Mouse (Mus musculus) thymus, postnatal 0 days (tissue): ENCODE results near the gene Hist2h2be. TPM values are rescaled to one million over a fixed set of nuclear protein-coding genes. Genes with fewer than 3 reads are reported as not detected.
"Not testable (repeated sequence)": the region's sequence is repeated elsewhere in the genome, so short reads cannot be mapped to it uniquely, and the experiment has no call there.

ENCODE experiments used
- DNase-seq: peaks from one replicate; pipeline ENCODE4 v3.0.0-alpha.2; 2015; ENCODE audit warnings: low spot score
- polyA plus RNA-seq: library from polyadenylated mRNA; unstranded; fragments of >200 nt; fragmentation: Nextera tagmentation; extraction: Ambion mirVana; gene quantifications from 2 replicates; pipeline ENCODE4 v1.2.1, GENCODE M21; 2015

Gene Hist2h2be
- polyA plus RNA-seq, result 8.6 and 10.0 TPM in 2 replicates

DNA sequence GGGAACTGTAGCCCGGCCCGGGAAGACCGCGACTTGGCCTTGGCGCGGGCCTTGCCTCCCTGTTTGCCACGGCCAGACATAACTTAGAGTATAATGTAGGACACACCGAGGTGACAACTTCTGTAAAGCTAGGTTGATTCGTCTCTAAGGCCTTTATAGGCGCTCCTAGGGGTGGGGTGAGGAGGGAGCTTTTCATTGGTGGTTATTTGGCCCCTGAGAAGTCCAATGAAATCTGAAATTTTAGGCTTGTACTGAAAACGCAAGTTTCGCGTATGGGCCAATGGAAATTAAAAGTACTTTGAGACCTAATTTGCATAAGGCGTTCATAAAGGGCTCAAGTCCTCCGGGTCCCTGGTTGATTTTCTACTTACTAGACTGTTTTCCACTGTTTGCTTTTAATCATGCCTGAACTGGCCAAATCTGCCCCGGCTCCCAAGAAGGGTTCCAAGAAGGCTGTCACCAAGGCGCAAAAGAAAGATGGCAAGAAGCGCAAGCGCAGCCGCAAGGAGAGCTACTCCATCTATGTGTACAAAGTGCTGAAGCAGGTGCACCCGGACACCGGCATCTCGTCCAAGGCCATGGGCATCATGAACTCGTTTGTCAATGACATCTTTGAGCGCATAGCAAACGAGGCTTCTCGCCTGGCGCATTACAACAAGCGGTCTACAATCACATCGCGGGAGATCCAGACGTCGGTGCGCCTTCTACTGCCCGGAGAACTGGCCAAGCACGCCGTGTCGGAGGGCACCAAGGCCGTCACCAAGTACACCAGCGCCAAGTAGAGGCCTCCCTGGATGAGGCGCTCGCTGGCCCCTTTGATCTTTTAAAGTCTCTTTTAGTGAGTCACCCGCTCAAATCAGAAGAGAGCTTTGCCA, at the start of gene Hist2h2be, which contains the start of gene Hist2h2ac:
Gene Hist2h2be (plus strand): TSS at position 355 of the 875 bp plus-strand sequence.
Gene Hist2h2ac (minus strand): TSS at position 116 of the 875 bp plus-strand sequence.
- peak; percentile 97 for DNase-seq

DNA sequence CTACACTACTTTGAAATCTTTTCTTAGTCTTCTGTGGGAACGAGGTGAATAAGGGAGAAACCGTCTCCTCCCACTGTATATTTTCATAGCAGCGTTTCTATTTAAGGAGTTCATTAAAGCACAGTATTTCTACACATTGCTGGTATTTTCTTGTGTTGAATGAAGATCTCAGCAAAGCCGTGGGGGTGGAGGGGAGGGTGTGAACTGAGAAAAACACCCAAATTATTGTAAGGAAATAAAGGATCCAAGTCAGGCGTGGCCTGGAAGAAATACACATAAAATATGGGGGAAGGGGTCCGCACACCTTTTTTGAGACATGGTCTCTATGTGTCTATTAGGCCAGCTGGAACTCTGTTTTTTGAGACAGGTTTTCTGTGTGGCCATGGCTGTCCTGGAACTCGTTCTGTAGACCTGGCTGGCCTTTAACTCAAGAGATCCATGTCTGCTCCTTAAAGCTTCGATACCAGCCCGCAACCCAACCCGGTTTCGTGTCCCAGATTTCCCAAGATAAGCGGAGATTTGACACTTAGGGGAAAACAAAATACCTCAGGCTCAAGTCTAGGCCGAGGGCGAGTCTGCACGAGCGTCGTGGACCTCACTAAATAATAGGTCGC, 49.2 kb upstream of the Hist2h2be start:
- no peak for DNase-seq

DNA sequence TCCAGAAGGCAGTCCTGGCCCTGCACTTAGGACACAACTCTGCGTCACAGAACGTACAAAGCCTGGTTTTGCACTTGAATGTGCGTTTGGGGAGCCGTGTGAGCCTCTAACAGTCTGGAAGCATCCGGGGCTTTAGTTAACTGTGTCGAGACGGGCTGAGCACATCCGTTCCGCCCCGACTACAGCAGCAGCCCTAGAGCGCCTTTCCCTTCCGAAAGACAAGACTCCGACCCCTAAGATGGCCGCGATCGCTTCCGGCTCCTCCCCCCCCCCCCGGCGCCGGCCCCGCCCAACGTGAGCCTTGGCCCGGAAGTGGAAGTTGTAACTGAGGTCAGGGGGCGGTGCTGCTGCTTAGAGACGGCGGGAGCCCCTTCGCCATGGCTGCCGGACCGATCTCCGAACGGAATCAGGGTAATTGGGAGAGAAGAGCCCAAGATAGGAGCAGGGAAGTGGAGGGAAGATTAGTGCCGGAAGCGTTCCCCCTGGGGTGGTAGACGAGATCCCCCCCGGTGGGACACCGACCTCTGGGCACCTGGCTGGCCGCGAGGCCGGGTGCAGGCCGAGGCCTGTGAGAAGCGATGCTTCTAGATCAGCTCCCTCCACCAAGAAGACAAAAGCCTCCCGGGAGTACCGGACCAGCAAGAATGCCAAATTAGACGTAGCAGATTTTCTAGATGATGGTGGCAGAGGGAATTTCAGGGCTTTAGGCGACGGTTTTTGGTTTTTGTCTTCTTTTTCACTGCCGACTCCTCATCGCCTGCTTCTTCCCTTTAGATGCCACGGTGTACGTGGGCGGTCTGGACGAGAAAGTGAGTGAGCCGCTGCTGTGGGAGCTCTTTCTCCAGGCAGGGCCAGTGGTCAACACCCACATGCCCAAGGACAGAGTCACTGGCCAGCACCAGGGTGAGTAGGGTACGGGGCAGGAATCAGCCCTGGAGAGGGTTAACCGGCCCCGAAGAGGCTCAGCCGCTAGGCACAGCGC, 48.4 kb upstream of the Hist2h2be start, which contains the start of gene Sf3b4:
Gene Sf3b4 (plus strand): TSS at position 136 of the 982 bp plus-strand sequence.
- DNase-seq, result peak; percentile 95

GRCm38 (mm10) chr3:96173185-96173584, 47.7 kb upstream of the Hist2h2be start:
- DNase-seq, result no peak

DNA sequence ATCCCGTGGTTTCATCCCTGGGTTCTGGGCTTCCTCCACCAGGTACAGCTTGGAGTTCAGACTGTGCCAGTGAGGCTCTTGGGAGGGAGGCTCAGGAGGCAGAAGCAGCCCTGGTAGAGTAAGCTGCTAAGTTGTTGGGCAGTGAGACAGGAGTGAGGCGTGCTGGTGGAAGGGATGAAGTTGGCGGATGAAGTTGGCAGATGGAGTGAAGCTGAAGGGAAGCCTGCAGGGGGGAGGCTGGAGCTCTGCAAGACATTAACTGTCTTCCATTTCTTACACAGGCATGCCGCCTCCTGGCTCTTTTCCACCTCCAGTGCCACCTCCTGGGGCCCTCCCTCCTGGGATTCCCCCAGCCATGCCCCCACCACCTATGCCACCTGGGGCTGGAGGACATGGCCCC, 46.9 kb upstream of the Hist2h2be start:
- DNase-seq, result not testable (repeated sequence)

DNA sequence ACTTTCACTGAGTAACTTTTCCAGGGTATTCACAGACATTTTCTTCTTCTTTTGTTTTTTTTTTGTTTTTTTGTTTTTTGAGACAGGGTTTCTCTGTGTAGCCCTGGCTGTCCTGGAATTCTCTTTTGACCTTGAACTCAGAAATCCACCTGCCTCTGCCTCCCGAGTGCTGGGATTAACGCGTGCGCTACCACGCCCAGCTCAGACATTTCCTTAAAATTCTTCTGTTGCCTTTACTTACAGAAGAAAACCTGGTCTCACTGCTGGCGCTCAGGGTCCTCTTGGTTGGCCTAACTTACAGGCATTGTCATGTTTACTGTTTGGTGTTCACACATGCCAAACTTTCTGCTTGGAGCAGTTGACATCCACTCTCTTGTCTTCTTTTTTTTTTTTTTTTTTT, 45.7 kb upstream of the Hist2h2be start:
- no peak for DNase-seq

- DNase-seq, result no peak
Measured at GRCm38 (mm10) chr3:96178427-96178826, 42.5 kb upstream of the Hist2h2be start.

GRCm38 (mm10) chr3:96178902-96179301, 42.0 kb upstream of the Hist2h2be start:
- DNase-seq, result no peak

DNA sequence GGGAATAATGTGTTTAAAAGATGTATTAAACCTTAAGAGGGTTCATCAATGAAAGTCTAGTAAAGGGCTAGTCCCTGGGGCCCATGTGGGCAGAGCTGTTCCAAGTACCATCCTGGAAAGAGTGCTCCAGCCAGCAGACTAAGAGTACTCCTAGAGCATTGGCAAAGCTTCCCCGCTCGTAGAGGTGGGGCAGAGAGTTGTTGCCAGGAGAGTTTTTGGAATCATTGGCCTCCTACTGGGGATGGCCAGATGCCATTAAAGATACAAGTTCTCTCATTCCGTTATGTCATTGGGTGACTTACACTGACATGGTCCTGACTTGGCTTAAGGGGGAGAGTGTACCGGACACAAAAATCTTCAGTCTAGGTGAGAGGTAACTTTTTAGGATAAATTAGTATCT, 41.4 kb upstream of the Hist2h2be start:
- DNase-seq, result no peak

GRCm38 (mm10) chr3:96180727-96181477, 40.0 kb upstream of the Hist2h2be start, which contains the start of gene Sv2a:
Gene Sv2a (plus strand): TSS chr3:96181151.
- peak; percentile 43 for DNase-seq

DNA sequence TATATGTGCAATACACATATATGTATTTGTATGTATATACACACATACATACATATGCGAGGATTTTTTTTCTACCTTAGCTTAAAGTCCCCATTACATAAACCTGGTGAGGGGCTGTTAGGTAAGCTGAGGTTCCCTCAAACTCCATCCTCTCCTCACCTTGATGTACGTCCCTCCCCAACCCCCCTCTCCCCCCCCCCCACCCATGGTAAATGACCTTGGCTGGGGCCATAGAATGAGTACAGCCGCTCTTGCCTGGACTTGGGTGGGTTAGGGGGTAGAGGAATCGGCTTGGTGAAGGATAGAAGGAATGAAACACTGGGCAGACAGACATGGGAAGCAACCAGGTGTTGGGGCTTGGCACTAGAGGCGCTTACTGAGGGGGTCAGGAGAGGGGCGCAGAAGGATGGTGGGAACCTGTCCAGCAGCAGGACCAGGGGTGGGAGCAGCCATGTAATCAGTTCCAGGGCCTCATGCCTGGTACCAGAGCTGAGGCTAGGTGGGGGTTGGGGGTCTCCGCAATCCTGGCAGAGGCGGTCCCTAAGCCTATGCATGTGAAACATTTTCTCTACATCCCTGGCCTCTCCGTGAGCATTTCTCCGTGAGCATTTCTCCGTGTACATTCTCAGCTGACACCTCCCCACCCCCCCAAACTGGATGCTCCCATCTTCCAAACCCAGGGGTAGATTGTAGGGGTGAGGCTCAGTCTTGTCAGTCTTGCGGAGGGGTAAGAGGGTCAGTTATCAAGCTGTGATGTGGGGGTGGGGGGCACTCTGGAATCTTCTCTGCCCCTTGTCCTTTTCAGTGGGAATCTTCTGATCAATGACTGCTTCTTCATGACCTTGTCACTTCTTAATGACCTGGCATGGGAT, 39.2 kb upstream of the Hist2h2be start:
- no peak for DNase-seq

DNA sequence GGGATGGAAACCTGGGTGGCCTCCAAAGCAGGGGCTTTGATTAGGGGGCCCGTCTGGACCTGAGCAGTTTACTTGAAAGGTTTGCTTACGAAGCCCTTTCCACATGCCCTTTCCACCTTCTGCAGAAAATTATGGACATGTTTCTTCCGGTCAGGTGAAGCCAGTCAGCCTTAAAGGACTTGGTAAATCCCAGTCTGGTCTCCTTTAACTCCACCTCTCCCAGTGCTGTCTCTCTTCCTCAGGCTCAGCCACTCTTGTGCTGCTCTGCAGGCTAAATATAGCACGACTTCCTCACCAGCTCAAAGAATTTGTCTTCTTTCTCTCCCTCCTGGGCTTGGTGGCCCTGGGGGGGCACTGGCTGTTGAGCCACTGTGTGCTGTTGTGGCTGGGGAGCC, 38.5 kb upstream of the Hist2h2be start:
- DNase-seq, result no peak

DNA sequence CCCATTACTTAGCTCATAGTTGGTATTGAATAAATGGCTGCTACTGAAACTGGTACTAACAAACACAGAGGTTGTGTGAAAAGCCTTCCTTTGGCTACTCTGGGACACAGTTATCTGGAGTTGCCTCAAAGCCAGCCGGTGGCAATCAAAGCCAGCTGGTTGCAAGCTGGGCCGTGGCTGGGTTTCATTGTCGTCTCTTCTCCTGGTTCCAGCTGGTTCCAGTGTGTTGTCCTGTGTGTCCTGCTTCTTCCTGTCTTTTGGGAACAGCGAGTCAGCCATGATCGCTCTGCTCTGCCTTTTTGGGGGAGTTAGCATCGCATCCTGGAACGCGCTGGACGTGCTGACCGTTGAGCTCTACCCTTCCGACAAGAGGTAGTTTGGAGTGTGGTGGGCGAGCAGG, 27.9 kb upstream of the Hist2h2be start:
- no peak for DNase-seq

- DNase-seq, result no peak
Measured at GRCm38 (mm10) chr3:96194966-96195365, 26.0 kb upstream of the Hist2h2be start.

- peak; percentile 17 for DNase-seq
Measured at GRCm38 (mm10) chr3:96195616-96196313, 25.2 kb upstream of the Hist2h2be start.

DNA sequence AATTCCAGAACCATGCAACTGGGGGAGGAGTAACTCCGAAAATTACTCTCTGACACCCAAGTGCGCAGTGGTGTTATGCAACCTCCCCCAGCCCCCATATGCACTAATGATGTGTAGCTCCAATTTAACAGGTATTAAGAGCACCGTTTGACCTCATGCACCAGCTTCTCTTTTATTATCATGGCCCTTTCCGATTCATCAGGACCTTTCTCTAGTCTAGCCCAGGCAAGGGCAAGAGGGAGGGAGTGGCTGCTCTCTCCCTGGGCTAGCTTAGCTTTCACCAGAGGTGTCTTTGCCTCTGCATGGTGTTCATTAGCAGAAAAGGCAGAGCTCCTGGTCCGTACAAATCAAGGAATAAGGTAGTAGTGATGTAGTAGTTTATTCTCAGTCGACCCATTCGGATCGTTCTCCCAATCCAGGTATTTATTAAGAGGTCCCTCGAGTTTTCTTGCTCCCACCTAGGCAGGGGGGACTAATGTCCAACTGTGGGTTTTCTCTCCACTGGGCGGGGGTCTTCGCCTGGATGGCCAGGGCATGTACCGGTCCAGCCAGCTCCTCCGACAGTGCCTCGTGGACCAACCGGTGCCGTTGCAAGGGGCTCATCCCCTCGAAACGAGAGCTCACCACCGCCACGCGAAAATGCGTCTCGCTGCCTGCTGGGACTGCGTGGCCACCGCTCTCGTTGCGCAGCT, 24.3 kb upstream of the Hist2h2be start:
- no peak for DNase-seq

DNA sequence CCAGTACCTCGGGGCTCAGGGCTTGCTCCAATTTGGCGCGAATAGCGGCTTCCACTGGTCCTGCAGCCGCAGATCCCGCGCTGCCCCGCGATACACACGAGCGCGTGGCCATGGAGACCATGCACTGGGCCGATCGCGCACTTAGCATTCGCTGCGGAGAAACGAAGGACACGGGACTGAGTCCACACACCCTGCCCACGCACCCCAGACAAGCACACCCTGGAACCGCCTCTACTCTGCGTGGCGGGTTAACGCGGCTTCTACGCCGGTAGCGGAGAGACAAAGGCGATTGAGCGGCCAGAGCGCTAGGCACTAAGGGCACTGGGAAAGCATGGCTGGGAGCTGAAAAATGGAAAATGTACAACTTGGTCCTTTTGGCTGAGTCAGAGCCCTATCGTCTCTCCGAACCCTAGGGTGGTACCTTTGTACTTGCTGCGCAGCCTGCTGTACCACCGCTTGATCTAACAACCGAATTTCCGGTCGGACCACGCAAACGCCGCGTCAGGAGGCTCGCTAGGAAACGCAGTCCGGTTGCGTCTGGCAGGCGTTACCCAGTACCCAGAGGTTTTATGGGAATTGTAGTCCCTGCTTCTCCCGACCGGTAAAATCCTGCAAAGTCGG, 23.7 kb upstream of the Hist2h2be start:
- peak; percentile 87 for DNase-seq

GRCm38 (mm10) chr3:96198181-96198580, 22.7 kb upstream of the Hist2h2be start:
- DNase-seq, result peak; percentile 88
